Mouse (Mus musculus) neural tube, embryonic 11.5 days (tissue): ENCODE measurements at regions not wholly inside any gene's neighbourhood (a gene's known extent, or its start where the extent isn't known, plus 50 kb on each side); places are given as distances from the start of the nearest gene placed in this dataset.

Experiments used
- ATAC-seq: fragments of 200-750 bp; cut with Nextera tagmentation; 2 replicates; pipeline ENCODE4 v1.8.0; 2017; ENCODE audit warnings: moderate number of reproducible peaks, mild to moderate bottlenecking, moderate TSS enrichment, moderate library complexity; ENCODE audit not compliant: insufficient read depth, low FRiP score, low TSS enrichment
- DNase-seq: peaks from one replicate; pipeline ENCODE4 v3.0.0-alpha.2; 2015; ENCODE audit warnings: low spot score
- H3K27ac ChIP-seq: fragments of 300-500 bp; sonication (generic); 2 replicates; pipeline ENCODE4 v1.5.1; 2014; ENCODE audit warnings: low read depth, mild to moderate bottlenecking, low read length
- H3K27me3 ChIP-seq: fragments of 300-500 bp; sonication (generic); 2 replicates; pipeline ENCODE4 v1.6.1; 2014; ENCODE audit warnings: mild to moderate bottlenecking, low read length, mixed read lengths; ENCODE audit not compliant: control insufficient read depth, insufficient read depth
- H3K36me3 ChIP-seq: fragments of 300-500 bp; sonication (generic); 2 replicates; pipeline ENCODE4 v1.6.1; 2014; ENCODE audit warnings: mild to moderate bottlenecking, low read length, moderate library complexity, mixed read lengths; ENCODE audit not compliant: control insufficient read depth, insufficient read depth
- H3K4me1 ChIP-seq: fragments of 300-500 bp; sonication (generic); 2 replicates; pipeline ENCODE4 v1.6.1; 2014; ENCODE audit warnings: low read length, mixed read lengths; ENCODE audit not compliant: control insufficient read depth, insufficient read depth
- H3K4me2 ChIP-seq: fragments of 300-500 bp; sonication (generic); 2 replicates; pipeline ENCODE4 v1.6.1; 2014; ENCODE audit warnings: low read depth, mild to moderate bottlenecking, moderate library complexity
- H3K4me3 ChIP-seq: fragments of 300-500 bp; sonication (generic); 2 replicates; pipeline ENCODE4 v1.5.1; 2014; ENCODE audit warnings: low read depth, low read length
- H3K9ac ChIP-seq: fragments of 300-500 bp; sonication (generic); 2 replicates; pipeline ENCODE4 v1.6.1; 2014; ENCODE audit warnings: mild to moderate bottlenecking, low read length
- H3K9me3 ChIP-seq: fragments of 300-500 bp; sonication (generic); 2 replicates; pipeline ENCODE4 v1.6.1; 2016; ENCODE audit warnings: low read length; ENCODE audit not compliant: control insufficient read depth
- WGBS: fragments of 180-500 bp; shearing (Covaris S2); extraction: QIAGEN DNeasy Blood & Tissue Kit; methylation state at CpG from one replicate; pipeline ENCODE4 v1.1.7; 2014; 5-methylcytosine and 5-hydroxymethylcytosine counted together

- DNase-seq (no peak), ATAC-seq (no peak)
- Histone ChIP-seq H3K9me3 (no peaks in the 10 kb centered on the region), H3K9ac (no peak overlapping the region), H3K36me3 (no peaks in the 10 kb centered on the region), H3K4me3 (no peak overlapping the region), H3K4me1 (no peaks in the 10 kb centered on the region), H3K27ac (no peak overlapping the region), H3K27me3 (no peaks in the 10 kb centered on the region), H3K4me2 (no peak overlapping the region)
- WGBS, result 62% methylated on average over 4 of the region's 4 CpGs
Measured at GRCm38 (mm10) chr9:91053065-91053793, 309.0 kb upstream of the Zic4 start.

- Histone ChIP-seq H3K9me3 (no peaks in the 10 kb centered on the region), H3K4me1 (no peaks in the 10 kb centered on the region), H3K4me3 (no peak overlapping the region), H3K27ac (no peak overlapping the region), H3K4me2 (no peak overlapping the region), H3K36me3 (no peaks in the 10 kb centered on the region), H3K27me3 (no peaks in the 10 kb centered on the region), H3K9ac (no peak overlapping the region)
- DNase-seq (no peak), ATAC-seq (no peak)
- 81% methylated on average over 4 of the region's 4 CpGs for WGBS
Measured at GRCm38 (mm10) chr9:91059460-91059859, 302.8 kb upstream of the Zic4 start.

- Histone ChIP-seq H3K4me3 (no peak overlapping the region), H3K9me3 (no peaks in the 10 kb centered on the region), H3K27ac (no peak overlapping the region), H3K4me2 (no peak overlapping the region), H3K36me3 (no peaks in the 10 kb centered on the region), H3K9ac (no peak overlapping the region), H3K4me1 (no peaks in the 10 kb centered on the region), H3K27me3 (no peaks in the 10 kb centered on the region)
- DNase-seq (no peak), ATAC-seq (no peak)
- WGBS, result 80% methylated on average over 5 of the region's 5 CpGs
Measured at GRCm38 (mm10) chr9:91069496-91069895, 292.7 kb upstream of the Zic4 start.

- DNase-seq, result no peak
- Histone ChIP-seq H3K27ac (no peak overlapping the region), H3K27me3 (no peaks in the 10 kb centered on the region), H3K9ac (no peak overlapping the region), H3K4me2 (no peak overlapping the region), H3K4me3 (no peak overlapping the region), H3K36me3 (no peaks in the 10 kb centered on the region), H3K9me3 (no peaks in the 10 kb centered on the region), H3K4me1 (no peaks in the 10 kb centered on the region)
- WGBS, result 76% methylated on average over 4 of the region's 4 CpGs
- no peak for ATAC-seq
Measured at GRCm38 (mm10) chr9:91073366-91074174, 288.6 kb upstream of the Zic4 start.

- Histone ChIP-seq H3K27ac (no peak overlapping the region), H3K27me3 (no peaks in the 10 kb centered on the region), H3K36me3 (no peaks in the 10 kb centered on the region), H3K4me1 (no peaks in the 10 kb centered on the region), H3K4me2 (no peak overlapping the region), H3K9me3 (no peaks in the 10 kb centered on the region), H3K4me3 (no peak overlapping the region), H3K9ac (no peak overlapping the region)
- WGBS, result 39% methylated on average over 5 of the region's 5 CpGs
- DNase-seq (no peak), ATAC-seq (no peak)
Measured at GRCm38 (mm10) chr9:91074175-91074480, 288.1 kb upstream of the Zic4 start.

GRCm38 (mm10) chr9:91077490-91077889 is 284.7 kb upstream of the Zic4 start:
- no peaks in the 10 kb centered on the region for H3K27me3 ChIP-seq
- ATAC-seq (no peak), DNase-seq (no peak)
- no peaks in the 10 kb centered on the region for H3K36me3 ChIP-seq
- H3K4me2 ChIP-seq, result no peak overlapping the region
- H3K4me1 ChIP-seq, result no peaks in the 10 kb centered on the region
- no peaks in the 10 kb centered on the region for H3K9me3 ChIP-seq
- H3K4me3 ChIP-seq, result no peak overlapping the region
- H3K27ac ChIP-seq, result no peak overlapping the region
- 36% methylated on average over 1 of the region's 1 CpGs for WGBS
- H3K9ac ChIP-seq, result no peak overlapping the region

- WGBS, result 54% methylated on average over 1 of the region's 1 CpGs
- H3K9ac ChIP-seq, result no peak overlapping the region
- no peak overlapping the region for H3K27ac ChIP-seq
- 0 out of 2 replicates have a peak, but pooled peaks have one; percentile 35 for ATAC-seq
- no peak overlapping the region for H3K4me2 ChIP-seq
- no peaks in the 10 kb centered on the region for H3K27me3 ChIP-seq
- DNase-seq, result no peak
- no peaks in the 10 kb centered on the region for H3K9me3 ChIP-seq
- H3K4me1 ChIP-seq, result no peaks in the 10 kb centered on the region
- no peak overlapping the region for H3K4me3 ChIP-seq
- H3K36me3 ChIP-seq, result no peaks in the 10 kb centered on the region
Measured at GRCm38 (mm10) chr9:91083791-91084190, 278.4 kb upstream of the Zic4 start.

- DNase-seq, result no peak
- Histone ChIP-seq H3K27ac (no peak overlapping the region), H3K27me3 (no peaks in the 10 kb centered on the region), H3K4me2 (no peak overlapping the region), H3K9me3 (no peaks in the 10 kb centered on the region), H3K4me1 (no peaks in the 10 kb centered on the region), H3K9ac (no peak overlapping the region), H3K4me3 (no peak overlapping the region), H3K36me3 (no peaks in the 10 kb centered on the region)
- ATAC-seq, result no peak
- 86% methylated on average over 3 of the region's 3 CpGs for WGBS
Measured at GRCm38 (mm10) chr9:91085923-91086322, 276.3 kb upstream of the Zic4 start.

GRCm38 (mm10) chr9:91089348-91089747 is 272.9 kb upstream of the Zic4 start:
- Histone ChIP-seq H3K36me3 (no peaks in the 10 kb centered on the region), H3K27ac (no peak overlapping the region), H3K4me1 (no peaks in the 10 kb centered on the region), H3K9ac (no peak overlapping the region), H3K27me3 (no peaks in the 10 kb centered on the region), H3K9me3 (no peaks in the 10 kb centered on the region), H3K4me3 (no peak overlapping the region), H3K4me2 (no peak overlapping the region)
- no peak for DNase-seq
- WGBS, result 58% methylated on average over 2 of the region's 2 CpGs
- ATAC-seq, result no peak
